Mouse (Mus musculus) kidney, adult 2 months (tissue): ENCODE measurements around the gene Spc24. TPM values are rescaled to one million over a fixed set of nuclear protein-coding genes. Genes with fewer than 3 reads are reported as not detected.
A peak's percentile ranks its signal among the peaks of the same experiment; 100 is the strongest.

Source experiments
- DNase-seq: peaks from one replicate; pipeline ENCODE4 v3.0.0; 2021
- H3K27ac ChIP-seq: fragments of 200-500 bp; 2 replicates; pipeline ENCODE4 v1.5.1; 2012; ENCODE audit warnings: low read depth, low read length, control low read depth, inconsistent platforms; ENCODE audit not compliant: insufficient read depth
- H3K27me3 ChIP-seq: fragments of 200-500 bp; replicated peaks from 2 replicates; pipeline ENCODE4 v1.6.1; 2012; ENCODE audit warnings: mild to moderate bottlenecking, moderate library complexity, low read length, inconsistent platforms; ENCODE audit not compliant: control insufficient read depth, insufficient read depth
- H3K36me3 ChIP-seq: fragments of 200-500 bp; 2 replicates; pipeline ENCODE4 v1.6.1; 2012; ENCODE audit warnings: mild to moderate bottlenecking, moderate library complexity, low read length, inconsistent platforms; ENCODE audit not compliant: control insufficient read depth, insufficient read depth
- H3K4me1 ChIP-seq: fragments of 200-500 bp; 2 replicates; pipeline ENCODE4 v1.6.1; 2011; ENCODE audit warnings: low read length; ENCODE audit not compliant: control insufficient read depth, insufficient read depth
- H3K4me3 ChIP-seq: fragments of 200-500 bp; 2 replicates; pipeline ENCODE4 v1.5.1; 2011; ENCODE audit warnings: mild to moderate bottlenecking, low read depth, low read length, control low read depth; ENCODE audit not compliant: insufficient read depth
- CTCF ChIP-seq: fragments of 200-500 bp; conservative IDR thresholded peaks from 2 replicates; pipeline ENCODE4 v1.5.1; 2011; ENCODE audit warnings: low read depth, mild to moderate bottlenecking, control low read depth, low read length, moderate library complexity, mixed read lengths; ENCODE audit not compliant: insufficient read depth, insufficient read length
- POLR2A ChIP-seq: fragments of 200-500 bp; IDR thresholded peaks from one replicate; pipeline ENCODE4 v1.6.1; 2011; ENCODE audit warnings: low read depth, low read length, control low read depth
- WGBS: fragments of 180-500 bp; shearing (Covaris S2); methylation state at CpG from one replicate; pipeline ENCODE4 v1.1.7; 2018; 5-methylcytosine and 5-hydroxymethylcytosine counted together
- polyA plus RNA-seq: library from polyadenylated mRNA; depleted of rRNA; stranded (reverse); fragments of >200 nt; gene quantifications from 2 replicates; pipeline ENCODE4 v1.2.3, GENCODE M21; 2012

The Spc24 gene
- polyA plus RNA-seq, 1 experiment: 6.0 TPM

DNA sequence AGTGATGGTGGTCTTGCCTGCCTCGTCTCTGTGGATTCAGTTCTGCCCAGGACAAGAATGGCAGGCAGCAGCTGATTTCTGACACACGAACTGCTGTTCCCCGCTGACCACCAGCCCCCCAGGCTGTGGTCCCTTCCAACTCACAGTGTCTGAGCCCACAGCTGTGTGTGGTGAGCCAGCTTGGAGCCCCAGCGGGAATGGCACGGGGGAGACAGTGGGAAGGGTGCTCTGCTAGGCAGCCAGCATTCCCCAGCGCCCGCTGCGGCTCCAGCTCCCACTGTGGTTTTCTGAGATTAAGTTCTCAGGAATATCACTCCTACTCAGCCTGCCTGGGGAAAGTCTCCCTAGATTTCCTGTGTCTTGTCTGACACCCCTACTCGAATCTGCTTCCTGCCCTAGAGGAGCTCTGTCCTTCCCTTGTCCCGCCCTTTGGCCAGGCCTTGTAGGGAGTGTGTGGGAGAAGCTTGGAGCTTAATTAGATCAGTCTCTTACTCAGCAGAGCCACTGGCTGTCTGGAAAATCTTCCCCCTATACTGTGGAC lies 7.8 kb downstream of the Spc24 start:
- WGBS: 58% methylated on average over 10 of the region's 10 CpGs
- peaks cover 11% of the 10 kb centered on the region for H3K4me1 ChIP-seq
- DNase-seq: peak; percentile 73
- H3K27me3 ChIP-seq: no peaks in the 10 kb centered on the region
- no peaks in the 10 kb centered on the region for H3K36me3 ChIP-seq
- no peak for TF ChIP-seq CTCF
- no peak for TF ChIP-seq POLR2A
- H3K4me3 ChIP-seq: no peak overlapping the region
- peak overlapping the region; percentile 44 for H3K27ac ChIP-seq

DNA sequence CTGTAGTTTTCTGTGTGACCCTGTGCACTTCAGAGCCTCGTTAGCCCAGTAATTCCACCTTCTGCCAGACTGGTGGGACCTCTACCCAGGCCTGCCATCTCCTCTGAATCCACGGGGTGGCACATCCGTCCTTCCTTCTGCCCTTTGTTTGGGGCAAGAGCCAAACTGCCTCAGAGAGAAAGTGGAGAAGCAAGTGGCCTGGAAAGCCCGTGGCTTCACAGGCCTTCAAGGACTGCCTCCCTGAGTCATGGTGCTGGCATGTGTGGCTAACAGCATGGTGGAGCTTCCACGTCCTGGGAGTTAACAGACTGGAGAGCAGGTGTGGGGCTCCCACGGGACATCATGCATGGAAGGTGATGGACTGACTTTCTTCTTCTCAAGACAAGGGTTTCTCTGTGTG lies 8.8 kb downstream of the Spc24 start:
- peak overlapping the region; percentile 44; the same call in 1 of the 2 replicates for H3K27ac ChIP-seq

DNA sequence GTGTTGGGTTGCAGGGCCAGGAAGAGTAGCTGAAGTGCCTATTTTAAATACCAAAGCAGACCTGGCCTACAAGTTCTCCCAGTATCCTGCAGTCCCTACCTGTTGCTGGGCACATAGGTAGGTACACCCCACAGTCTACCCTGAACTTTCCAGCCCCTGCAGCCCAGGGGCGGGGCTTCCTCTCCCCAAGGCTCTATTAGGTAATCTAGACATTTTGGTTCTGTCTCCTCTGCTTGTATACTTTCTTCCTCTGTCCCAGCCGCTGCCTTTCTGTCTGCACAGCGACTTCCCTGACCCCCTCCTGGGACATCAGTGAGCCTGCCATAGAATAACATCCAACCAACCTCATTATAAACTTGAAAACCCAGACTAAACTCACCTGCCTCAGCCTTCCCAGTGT lies 9.7 kb downstream of the Spc24 start:
- no peak for TF ChIP-seq CTCF
- no peak for TF ChIP-seq POLR2A
- no peak for DNase-seq
- peaks cover 3% of the 10 kb centered on the region for H3K36me3 ChIP-seq
- peaks cover 11% of the 10 kb centered on the region for H3K4me1 ChIP-seq
- no peak overlapping the region for H3K4me3 ChIP-seq
- 90% methylated on average over 3 of the region's 3 CpGs for WGBS
- H3K27ac ChIP-seq: no peak overlapping the region
- no peaks in the 10 kb centered on the region for H3K27me3 ChIP-seq

More for the DNA sequence above, 8.8 kb downstream of the Spc24 start:
- Histone ChIP-seq H3K4me1 (peaks cover 11% of the 10 kb centered on the region), H3K4me3 (no peak overlapping the region), H3K27me3 (no peaks in the 10 kb centered on the region), H3K36me3 (peaks cover 3% of the 10 kb centered on the region)
- DNase-seq: peak; percentile 46
- 44% methylated on average over 6 of the region's 6 CpGs for WGBS
- peak; percentile 59 for TF ChIP-seq CTCF
- no peak for TF ChIP-seq POLR2A

DNA sequence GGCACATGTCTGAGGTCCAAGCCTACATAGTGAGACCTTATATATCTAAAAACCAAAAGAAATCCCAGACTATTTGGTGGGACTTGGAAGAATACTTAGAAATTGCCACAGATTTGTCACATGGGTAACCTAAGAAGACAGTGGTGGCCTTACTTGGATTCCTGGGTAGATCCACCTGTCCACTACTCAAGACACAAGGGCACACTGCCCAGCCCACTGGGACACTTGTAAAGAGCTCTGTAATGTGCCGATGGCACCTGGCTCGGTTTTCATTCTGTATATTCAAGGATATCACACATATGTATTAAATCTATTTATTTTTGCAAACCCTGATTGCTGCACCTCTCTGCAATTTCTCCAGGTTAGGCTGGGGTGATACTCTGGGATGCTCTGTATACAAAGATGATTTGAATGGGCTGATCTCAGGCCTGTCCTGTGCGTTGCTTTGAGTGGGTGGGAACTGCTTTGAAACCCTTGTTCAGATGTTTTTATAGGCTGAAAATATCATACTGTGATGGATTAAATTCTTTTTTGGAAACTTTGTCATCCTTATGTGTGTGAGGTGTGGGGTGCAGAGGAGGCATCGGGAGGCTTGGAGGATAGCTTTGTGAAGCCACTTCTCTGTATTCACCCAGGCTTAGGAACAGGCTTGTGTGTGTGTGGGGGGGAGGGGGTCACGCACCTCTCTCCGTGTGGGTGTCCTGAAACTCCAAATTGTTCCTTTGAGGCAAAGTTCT lies 10.6 kb downstream of the Spc24 start:
- DNase-seq: no peak
- TF ChIP-seq CTCF (no peak), POLR2A (no peak)
- Histone ChIP-seq H3K36me3 (peaks cover 3% of the 10 kb centered on the region), H3K27ac (no peak overlapping the region), H3K27me3 (no peaks in the 10 kb centered on the region), H3K4me1 (peaks cover 9% of the 10 kb centered on the region), H3K4me3 (no peak overlapping the region)
- WGBS: 90% methylated on average over 6 of the region's 6 CpGs

DNA sequence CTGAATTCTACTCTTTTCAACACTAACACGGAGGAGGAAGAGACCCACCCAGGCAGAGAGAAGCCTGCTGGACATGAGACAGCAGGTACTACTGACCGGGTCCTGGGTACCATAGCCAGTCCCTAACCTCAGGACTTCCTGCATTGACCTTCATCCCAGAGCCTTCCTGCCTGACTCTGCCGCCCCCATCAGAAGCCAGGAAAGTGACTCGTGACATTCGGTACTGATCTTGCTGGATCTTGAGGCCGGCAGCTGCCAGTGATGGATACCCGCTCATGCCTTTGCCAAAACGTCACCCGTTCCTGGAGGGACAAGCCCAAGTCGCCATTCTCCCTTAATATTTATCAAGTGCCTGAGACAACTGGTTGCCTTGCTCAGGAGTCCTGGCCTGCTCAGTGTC lies 11.6 kb downstream of the Spc24 start:
- DNase-seq: peak; percentile 49
- Histone ChIP-seq H3K4me3 (no peak overlapping the region), H3K36me3 (peaks cover 3% of the 10 kb centered on the region), H3K27me3 (no peaks in the 10 kb centered on the region), H3K4me1 (no peaks in the 10 kb centered on the region), H3K27ac (peak overlapping the region; percentile 10; the same call in 1 of the 2 replicates)
- 71% methylated on average over 10 of the region's 10 CpGs for WGBS
- TF ChIP-seq CTCF: no peak
- no peak for TF ChIP-seq POLR2A

DNA sequence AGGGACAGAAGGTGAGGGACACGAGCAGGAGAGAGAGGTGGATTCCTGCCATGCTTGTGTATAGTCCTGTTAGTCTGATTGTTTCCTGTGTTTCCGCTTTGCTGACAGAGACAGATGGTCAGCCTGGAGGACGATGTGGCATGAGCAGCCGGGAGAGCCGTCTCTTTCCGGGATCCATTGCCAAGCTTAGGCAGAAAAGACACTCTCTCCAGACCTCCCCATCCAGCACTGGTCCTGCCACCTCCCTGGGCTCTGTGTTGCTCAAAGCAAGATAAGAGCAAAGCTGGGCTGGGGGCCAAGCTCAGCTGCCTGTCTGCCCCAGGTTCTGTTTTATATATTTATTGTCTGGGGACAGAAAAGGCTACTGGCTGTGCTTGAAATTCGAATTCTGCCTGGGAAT lies 12.1 kb downstream of the Spc24 start:
- Histone ChIP-seq H3K4me1 (no peaks in the 10 kb centered on the region), H3K4me3 (no peak overlapping the region), H3K27me3 (no peaks in the 10 kb centered on the region), H3K27ac (no peak overlapping the region), H3K36me3 (peaks cover 3% of the 10 kb centered on the region)
- TF ChIP-seq CTCF: no peak
- no peak for TF ChIP-seq POLR2A
- WGBS: 48% methylated on average over 7 of the region's 7 CpGs
- peak; percentile 87 for DNase-seq

DNA sequence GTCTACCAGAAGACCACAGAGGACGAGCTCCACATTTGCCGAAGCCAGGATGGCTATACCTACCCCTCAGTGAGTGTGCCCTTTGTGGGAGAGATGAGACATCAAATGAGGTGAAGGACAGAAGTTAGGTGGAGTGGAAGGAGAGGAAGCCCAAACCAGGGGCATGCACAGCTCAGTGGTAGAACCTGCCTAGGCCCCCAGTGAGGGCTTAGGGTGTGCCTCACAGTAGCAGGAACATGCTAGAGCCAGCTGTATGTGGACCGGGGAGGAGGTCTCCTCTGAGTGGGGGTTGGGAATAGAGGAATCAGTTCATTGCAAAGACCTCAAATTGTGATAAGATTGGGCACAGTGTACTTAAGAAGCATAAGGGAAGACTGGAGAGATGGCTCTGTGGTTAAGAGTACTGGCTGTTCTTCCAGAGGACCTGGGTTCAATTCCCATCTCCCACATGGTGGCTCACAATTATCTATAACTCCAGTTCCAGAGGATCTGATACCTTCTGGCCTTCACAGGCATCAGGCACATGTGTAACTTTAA lies 12.8 kb downstream of the Spc24 start:
- H3K4me1 ChIP-seq: no peaks in the 10 kb centered on the region
- H3K36me3 ChIP-seq: peaks cover 3% of the 10 kb centered on the region
- 92% methylated on average over 3 of the region's 3 CpGs for WGBS
- DNase-seq: no peak
- no peak overlapping the region for H3K27ac ChIP-seq
- TF ChIP-seq POLR2A (no peak), CTCF (no peak)
- no peak overlapping the region for H3K4me3 ChIP-seq
- H3K27me3 ChIP-seq: no peaks in the 10 kb centered on the region
